Mouse (Mus musculus): ENCODE measurements around the gene Apba2. TPM values are rescaled to one million over a fixed set of nuclear protein-coding genes. Genes with fewer than 3 reads are reported as not detected.

Gene Apba2
- polyA plus RNA-seq, 1 experiment from 2014 or later, result 18.3 TPM

DNA sequence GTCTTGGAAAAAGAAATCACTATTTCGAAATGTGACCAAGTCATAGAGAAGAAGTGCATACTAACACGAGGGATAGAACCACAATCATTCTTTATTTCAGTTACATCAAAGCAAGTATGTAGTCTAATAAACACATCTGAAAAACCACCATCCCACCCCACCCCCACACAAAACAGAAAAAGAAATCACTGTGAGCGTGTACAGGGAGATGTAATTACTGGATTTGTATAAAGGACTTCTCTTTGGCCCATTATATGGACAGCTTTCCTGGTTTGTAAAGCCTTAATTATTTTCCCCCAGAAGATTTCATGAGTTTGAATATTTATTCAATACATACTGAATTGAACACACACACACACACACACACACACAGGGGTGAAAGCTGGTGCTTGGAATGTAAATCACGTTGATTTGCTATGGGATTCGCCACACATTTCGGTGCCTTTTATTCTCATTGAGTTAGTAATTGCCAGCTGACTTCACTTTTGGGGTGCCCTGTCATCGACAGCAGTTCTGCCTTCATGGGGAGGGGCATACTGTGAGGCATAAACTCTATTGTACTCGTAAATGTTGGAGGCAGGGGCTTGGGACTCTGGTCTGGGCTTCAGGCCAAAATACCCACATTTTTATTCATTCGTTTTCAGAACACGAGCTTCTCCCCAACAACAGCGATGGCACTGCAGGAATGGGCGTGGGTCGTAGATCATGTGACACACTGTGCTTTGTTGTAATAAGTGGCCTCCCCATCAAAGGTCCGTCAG lies 195.2 kb downstream of the Apba2 start:
- 83% methylated on average over 14 of the region's 14 CpGs for WGBS

DNA sequence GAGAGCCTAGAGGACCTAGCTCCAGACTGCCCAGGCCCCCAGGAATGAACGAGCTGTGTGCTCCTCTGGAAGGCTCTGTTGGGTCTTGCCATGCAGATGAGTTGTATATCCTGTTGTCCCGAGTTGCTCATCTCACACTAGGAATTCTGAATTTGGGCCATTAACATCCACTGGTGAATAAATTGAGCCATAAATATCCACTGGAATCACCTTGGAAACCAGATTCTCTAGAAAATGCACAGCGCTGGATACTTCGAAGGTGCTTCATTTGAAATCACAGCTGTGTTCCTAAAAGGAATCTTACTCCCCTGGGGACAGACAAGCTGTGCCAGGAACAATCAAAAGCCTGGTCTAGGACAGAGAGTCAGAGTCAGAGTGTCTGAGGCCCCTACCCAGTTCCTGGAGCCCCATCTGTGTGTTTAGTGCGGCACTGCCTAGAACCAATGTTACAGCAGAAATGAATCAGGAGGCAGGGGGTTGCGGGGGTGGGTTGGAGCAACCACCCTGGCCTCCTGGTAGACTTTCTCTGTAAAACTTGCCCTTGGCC lies 196.4 kb downstream of the Apba2 start:
- Histone ChIP-seq H3K4me3 (ENCODE audit: low read depth, low read length) (no peak overlapping the region), H3K27me3 (ENCODE audit: control insufficient read depth, insufficient read depth, low read length) (no peaks in the 10 kb centered on the region), H3K4me2 (ENCODE audit: low read depth, low read length) (no peak overlapping the region), H3K27ac (replicated peaks; ENCODE audit: low read depth, low read length) (no peak overlapping the region), H3K36me3 (replicated peaks; ENCODE audit: control insufficient read depth, insufficient read depth, low read depth, low read length) (no peaks in the 10 kb centered on the region), H3K9me3 (replicated peaks; ENCODE audit: control insufficient read depth, low read length) (no peaks in the 10 kb centered on the region), H3K4me1 (ENCODE audit: control insufficient read depth, insufficient read depth, low read length) (no peaks in the 10 kb centered on the region), H3K9ac (replicated peaks; ENCODE audit: low read length) (no peak overlapping the region)
- no peak for ATAC-seq (replicated peaks; ENCODE audit: insufficient number of reproducible peaks, low FRiP score, low TSS enrichment, low read depth)
- 88% methylated on average over 6 of the region's 6 CpGs for WGBS
- no peak for DNase-seq (ENCODE audit: low spot score)

More for the DNA sequence above, 195.2 kb downstream of the Apba2 start:
- ATAC-seq (replicated peaks; ENCODE audit: insufficient number of reproducible peaks, low FRiP score, low TSS enrichment, low read depth) (no peak), DNase-seq (ENCODE audit: low spot score) (no peak)
- no peaks in the 10 kb centered on the region for H3K9me3 ChIP-seq (replicated peaks; ENCODE audit: control insufficient read depth, low read length)
- H3K36me3 ChIP-seq (replicated peaks; ENCODE audit: control insufficient read depth, insufficient read depth, low read depth, low read length), result no peaks in the 10 kb centered on the region
- no peak overlapping the region for H3K4me3 ChIP-seq (ENCODE audit: low read depth, low read length)
- H3K9ac ChIP-seq (replicated peaks; ENCODE audit: low read length), result no peak overlapping the region
- H3K27me3 ChIP-seq (ENCODE audit: control insufficient read depth, insufficient read depth, low read length), result no peaks in the 10 kb centered on the region
- H3K27ac ChIP-seq (replicated peaks; ENCODE audit: low read depth, low read length), result no peak overlapping the region
- no peaks in the 10 kb centered on the region for H3K4me1 ChIP-seq (ENCODE audit: control insufficient read depth, insufficient read depth, low read length)
- H3K4me2 ChIP-seq (ENCODE audit: low read depth, low read length), result no peak overlapping the region

DNA sequence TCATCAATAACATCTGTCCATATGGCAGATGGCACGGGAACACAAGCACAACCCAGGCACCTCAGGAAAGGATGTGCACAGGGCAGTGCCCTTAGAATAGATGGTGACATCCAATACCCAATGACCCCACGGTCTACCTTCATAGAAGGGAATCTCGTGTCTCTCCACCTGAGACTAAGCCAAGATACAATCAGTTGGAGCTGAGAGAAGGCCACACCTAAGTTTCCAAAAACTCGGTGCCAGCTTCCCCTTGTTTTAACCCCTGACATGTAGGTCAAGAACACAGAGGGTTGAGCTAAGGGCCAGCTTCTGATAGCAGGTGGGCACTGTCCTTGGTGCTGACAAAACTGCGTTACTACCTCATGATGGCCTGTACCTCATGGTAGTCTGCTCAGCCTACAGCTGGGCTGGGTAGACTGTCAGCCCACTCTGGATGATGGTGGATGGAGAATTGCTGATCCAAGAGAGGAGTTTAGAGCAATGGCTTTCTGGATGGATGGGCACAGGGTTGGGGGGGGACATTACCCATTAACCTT lies 202.6 kb downstream of the Apba2 start:
- ATAC-seq (replicated peaks; ENCODE audit: insufficient number of reproducible peaks, low FRiP score, low TSS enrichment, low read depth) (no peak), DNase-seq (ENCODE audit: low spot score) (peak; percentile 48)
- H3K4me2 ChIP-seq (ENCODE audit: low read depth, low read length), result no peak overlapping the region
- no peaks in the 10 kb centered on the region for H3K4me1 ChIP-seq (ENCODE audit: control insufficient read depth, insufficient read depth, low read length)
- H3K9ac ChIP-seq (replicated peaks; ENCODE audit: low read length), result no peak overlapping the region
- H3K9me3 ChIP-seq (replicated peaks; ENCODE audit: control insufficient read depth, low read length), result no peaks in the 10 kb centered on the region
- no peaks in the 10 kb centered on the region for H3K27me3 ChIP-seq (ENCODE audit: control insufficient read depth, insufficient read depth, low read length)
- WGBS, result 62% methylated on average over 5 of the region's 5 CpGs
- no peak overlapping the region for H3K27ac ChIP-seq (replicated peaks; ENCODE audit: low read depth, low read length)
- no peaks in the 10 kb centered on the region for H3K36me3 ChIP-seq (replicated peaks; ENCODE audit: control insufficient read depth, insufficient read depth, low read depth, low read length)
- H3K4me3 ChIP-seq (ENCODE audit: low read depth, low read length), result no peak overlapping the region

DNA sequence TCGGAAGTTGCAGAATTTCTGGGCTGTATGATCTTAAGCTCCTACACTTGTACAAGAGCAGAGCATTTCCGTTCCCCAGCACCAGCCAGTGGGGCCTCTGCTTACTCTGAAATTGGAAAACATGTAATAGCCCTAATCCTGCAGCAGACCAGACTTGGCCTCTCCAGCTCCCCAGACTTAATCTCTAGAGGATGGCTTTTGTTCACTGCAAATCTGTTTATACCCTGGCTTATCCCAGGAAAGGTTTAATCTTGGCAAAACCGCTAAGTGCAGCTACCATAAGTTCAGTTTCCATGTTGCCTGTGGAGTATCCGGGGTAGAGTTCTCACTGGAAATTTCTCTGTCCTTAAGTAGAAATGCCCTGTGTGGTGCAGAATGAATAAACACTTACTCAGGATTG lies 206.7 kb downstream of the Apba2 start:
- Histone ChIP-seq H3K9ac (replicated peaks; ENCODE audit: low read length) (no peak overlapping the region), H3K27ac (replicated peaks; ENCODE audit: low read depth, low read length) (no peak overlapping the region), H3K4me2 (ENCODE audit: low read depth, low read length) (no peak overlapping the region), H3K4me3 (ENCODE audit: low read depth, low read length) (no peak overlapping the region), H3K4me1 (ENCODE audit: control insufficient read depth, insufficient read depth, low read length) (no peaks in the 10 kb centered on the region), H3K27me3 (ENCODE audit: control insufficient read depth, insufficient read depth, low read length) (no peaks in the 10 kb centered on the region), H3K36me3 (replicated peaks; ENCODE audit: control insufficient read depth, insufficient read depth, low read depth, low read length) (no peaks in the 10 kb centered on the region), H3K9me3 (replicated peaks; ENCODE audit: control insufficient read depth, low read length) (no peaks in the 10 kb centered on the region)
- 81% methylated on average over 4 of the region's 4 CpGs for WGBS
- DNase-seq (ENCODE audit: low spot score), result no peak
- no peak for ATAC-seq (replicated peaks; ENCODE audit: insufficient number of reproducible peaks, low FRiP score, low TSS enrichment, low read depth)

DNA sequence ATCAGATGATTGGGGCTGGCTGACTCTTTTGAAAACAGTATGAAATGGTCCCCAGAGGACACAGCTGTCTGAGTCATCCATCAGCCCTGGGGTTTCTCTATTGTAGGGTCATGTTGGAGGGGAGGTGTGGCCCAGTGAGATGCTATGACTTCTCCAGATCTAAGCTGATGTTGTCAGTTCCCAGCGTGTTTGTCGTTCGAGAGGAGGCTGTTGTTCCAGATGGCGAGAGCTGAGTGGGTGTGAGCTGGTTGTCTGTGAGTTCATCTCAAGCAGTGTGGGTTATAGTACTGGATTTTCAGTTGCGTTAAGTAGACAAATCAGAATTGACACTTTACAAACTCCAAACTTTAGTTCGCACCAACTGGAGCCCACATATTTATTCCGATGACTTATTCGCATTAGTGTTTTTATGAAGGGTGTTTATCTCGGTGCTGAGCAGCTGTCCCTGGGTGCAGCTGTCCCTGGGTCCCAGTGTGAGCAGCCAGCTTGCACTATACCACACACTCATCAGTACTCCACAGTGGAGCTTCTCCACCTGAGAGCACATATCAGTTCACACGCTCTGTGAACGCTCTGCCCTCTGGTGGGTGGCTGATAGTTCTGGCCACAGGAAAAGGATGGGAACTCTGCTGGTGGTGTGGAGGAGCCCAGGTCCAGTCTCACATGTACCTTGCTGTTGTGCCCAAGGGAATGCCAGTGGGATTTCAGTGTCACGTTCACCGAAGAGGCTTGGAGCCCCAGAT lies 208.2 kb downstream of the Apba2 start:
- DNase-seq (ENCODE audit: low spot score) (no peak), ATAC-seq (replicated peaks; ENCODE audit: insufficient number of reproducible peaks, low FRiP score, low TSS enrichment, low read depth) (no peak)
- no peak overlapping the region for H3K9ac ChIP-seq (replicated peaks; ENCODE audit: low read length)
- H3K9me3 ChIP-seq (replicated peaks; ENCODE audit: control insufficient read depth, low read length), result no peaks in the 10 kb centered on the region
- H3K36me3 ChIP-seq (replicated peaks; ENCODE audit: control insufficient read depth, insufficient read depth, low read depth, low read length), result no peaks in the 10 kb centered on the region
- no peak overlapping the region for H3K27ac ChIP-seq (replicated peaks; ENCODE audit: low read depth, low read length)
- H3K27me3 ChIP-seq (ENCODE audit: control insufficient read depth, insufficient read depth, low read length), result no peaks in the 10 kb centered on the region
- 84% methylated on average over 13 of the region's 13 CpGs for WGBS
- no peak overlapping the region for H3K4me3 ChIP-seq (ENCODE audit: low read depth, low read length)
- H3K4me1 ChIP-seq (ENCODE audit: control insufficient read depth, insufficient read depth, low read length), result no peaks in the 10 kb centered on the region
- H3K4me2 ChIP-seq (ENCODE audit: low read depth, low read length), result no peak overlapping the region

DNA sequence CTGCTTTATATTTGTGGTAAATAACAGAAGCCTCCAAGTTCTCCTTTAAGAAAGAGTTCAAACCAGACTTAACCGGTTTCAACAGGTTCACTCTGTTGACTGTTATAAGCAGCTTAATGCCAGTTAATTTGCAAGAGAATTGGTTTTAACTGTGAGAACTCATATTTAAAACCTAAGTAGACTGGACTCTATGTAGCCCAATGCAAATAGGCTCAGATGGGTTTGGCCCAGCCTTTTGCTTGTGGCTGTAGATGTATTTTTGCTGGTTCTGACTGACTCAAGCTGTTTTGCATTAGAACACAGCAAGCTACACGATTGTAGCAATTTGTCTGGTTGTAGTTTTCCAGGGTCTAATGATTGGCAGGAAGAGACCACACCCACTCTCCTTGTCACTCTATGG lies 214.8 kb downstream of the Apba2 start:
- Histone ChIP-seq H3K4me2 (ENCODE audit: low read depth, low read length) (no peak overlapping the region), H3K4me3 (ENCODE audit: low read depth, low read length) (no peak overlapping the region), H3K36me3 (replicated peaks; ENCODE audit: control insufficient read depth, insufficient read depth, low read depth, low read length) (no peaks in the 10 kb centered on the region), H3K9me3 (replicated peaks; ENCODE audit: control insufficient read depth, low read length) (no peaks in the 10 kb centered on the region), H3K27ac (replicated peaks; ENCODE audit: low read depth, low read length) (no peak overlapping the region), H3K9ac (replicated peaks; ENCODE audit: low read length) (no peak overlapping the region), H3K4me1 (ENCODE audit: control insufficient read depth, insufficient read depth, low read length) (no peaks in the 10 kb centered on the region), H3K27me3 (ENCODE audit: control insufficient read depth, insufficient read depth, low read length) (no peaks in the 10 kb centered on the region)
- ATAC-seq (replicated peaks; ENCODE audit: insufficient number of reproducible peaks, low FRiP score, low TSS enrichment, low read depth), result no peak
- 64% methylated on average over 2 of the region's 2 CpGs for WGBS
- no peak for DNase-seq (ENCODE audit: low spot score)

DNA sequence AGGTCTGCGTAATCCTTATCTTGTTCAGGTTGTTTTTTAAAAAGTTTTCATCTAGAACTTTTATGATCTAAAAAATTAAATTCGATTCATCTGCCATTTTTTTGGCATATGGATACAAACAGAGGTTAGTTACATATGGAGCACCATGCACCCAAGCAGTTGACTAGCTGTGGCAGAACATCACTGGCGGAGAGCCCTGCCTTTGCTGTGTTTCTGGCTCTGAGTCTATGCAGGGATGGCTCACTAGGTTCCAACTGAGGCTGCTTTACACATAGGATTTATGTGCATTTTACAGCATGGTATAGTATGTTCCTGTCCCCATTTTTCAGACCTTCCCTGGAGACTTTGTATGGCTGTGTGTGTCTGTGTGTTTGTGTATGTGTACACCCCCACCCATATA lies 221.8 kb downstream of the Apba2 start:
- DNase-seq (ENCODE audit: low spot score), result no peak

DNA sequence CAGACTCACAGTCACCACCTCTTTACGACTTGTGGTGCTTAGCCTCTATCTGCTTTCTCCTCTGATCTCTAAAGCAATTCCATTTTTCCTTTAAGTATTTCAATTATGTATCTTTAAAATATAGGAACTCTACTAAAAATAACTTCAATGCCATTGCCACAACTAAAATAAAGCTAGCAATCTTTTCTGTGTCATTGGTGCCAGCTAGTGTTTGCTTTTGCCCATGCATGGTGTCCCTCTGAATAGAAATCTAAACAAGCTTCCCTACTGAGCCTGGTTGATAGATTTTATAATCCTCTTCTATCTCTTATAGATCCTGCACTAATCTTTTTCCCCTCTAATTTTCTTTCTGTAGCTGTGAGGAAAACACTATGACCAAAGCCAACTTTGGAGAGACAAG lies 222.9 kb downstream of the Apba2 start:
- no peak for DNase-seq (ENCODE audit: low spot score)
- H3K4me2 ChIP-seq (ENCODE audit: low read depth, low read length), result no peak overlapping the region
- WGBS, result 91% methylated on average over 1 of the region's 1 CpGs

More for the DNA sequence above, 221.8 kb downstream of the Apba2 start:
- no peak overlapping the region for H3K9ac ChIP-seq (replicated peaks; ENCODE audit: low read length)
- 84% methylated on average over 3 of the region's 3 CpGs for WGBS
- no peak overlapping the region for H3K4me3 ChIP-seq (ENCODE audit: low read depth, low read length)
- H3K36me3 ChIP-seq (replicated peaks; ENCODE audit: control insufficient read depth, insufficient read depth, low read depth, low read length), result no peaks in the 10 kb centered on the region
- no peaks in the 10 kb centered on the region for H3K27me3 ChIP-seq (ENCODE audit: control insufficient read depth, insufficient read depth, low read length)
- no peak overlapping the region for H3K4me2 ChIP-seq (ENCODE audit: low read depth, low read length)
- no peak for ATAC-seq (replicated peaks; ENCODE audit: insufficient number of reproducible peaks, low FRiP score, low TSS enrichment, low read depth)
- H3K27ac ChIP-seq (replicated peaks; ENCODE audit: low read depth, low read length), result no peak overlapping the region
- no peaks in the 10 kb centered on the region for H3K9me3 ChIP-seq (replicated peaks; ENCODE audit: control insufficient read depth, low read length)
- H3K4me1 ChIP-seq (ENCODE audit: control insufficient read depth, insufficient read depth, low read length), result no peaks in the 10 kb centered on the region

More for the DNA sequence above, 222.9 kb downstream of the Apba2 start:
- Histone ChIP-seq H3K4me1 (ENCODE audit: control insufficient read depth, insufficient read depth, low read length) (no peaks in the 10 kb centered on the region), H3K4me3 (ENCODE audit: low read depth, low read length) (no peak overlapping the region), H3K27ac (replicated peaks; ENCODE audit: low read depth, low read length) (no peak overlapping the region), H3K36me3 (replicated peaks; ENCODE audit: control insufficient read depth, insufficient read depth, low read depth, low read length) (no peaks in the 10 kb centered on the region), H3K9ac (replicated peaks; ENCODE audit: low read length) (no peak overlapping the region), H3K27me3 (ENCODE audit: control insufficient read depth, insufficient read depth, low read length) (no peaks in the 10 kb centered on the region), H3K9me3 (replicated peaks; ENCODE audit: control insufficient read depth, low read length) (no peaks in the 10 kb centered on the region)
- ATAC-seq (replicated peaks; ENCODE audit: insufficient number of reproducible peaks, low FRiP score, low TSS enrichment, low read depth), result no peak

Measured in embryonic facial prominence, embryonic 11.5 days (tissue).